In the genomic region with DNA sequence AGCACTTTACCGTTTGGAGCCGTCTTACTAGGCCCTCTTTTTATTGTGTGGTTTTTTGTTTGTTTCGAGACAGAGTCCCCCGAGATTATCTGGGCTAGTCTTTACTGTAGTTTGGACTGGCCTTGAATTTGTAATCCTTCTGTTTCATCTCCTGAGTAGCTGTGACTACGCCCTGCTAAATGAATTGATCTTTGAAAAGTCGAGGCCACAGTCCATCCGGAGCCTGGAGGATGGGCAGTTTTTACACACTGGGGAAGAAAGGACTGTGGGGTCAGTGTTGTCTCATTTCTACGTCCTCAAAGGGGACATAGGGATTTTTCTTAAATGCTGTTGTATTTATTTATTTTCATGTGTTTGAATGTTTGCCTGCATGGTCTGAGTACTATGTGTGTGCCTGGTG, we compare ENCODE assay signal across 28 mouse cellular contexts. TPM values are rescaled to one million over a fixed set of nuclear protein-coding genes. Genes with fewer than 3 reads are reported as not detected.
A peak's percentile ranks its signal among the peaks of the same experiment; 100 is the strongest.
DNase-seq lines count a peak whose midpoint lies in the region; ATAC-seq and TF ChIP-seq lines count a peak whose summit lies in the region.
"Had no signal": no experiment of that assay in that cellular context is flagged by ENCODE, and none has a peak within 500 bp of the region (broad histone marks: within the 10 kb centered on the region; RNA-seq: fewer than 3 reads in every experiment).

No protein-coding gene starts in this region.

- 50% methylated on average over 8 of the region's 8 CpGs for WGBS in intestine, postnatal 0 days
- 68% methylated on average over 8 of the region's 8 CpGs for WGBS in liver, embryonic 15.5 days (ENCODE audit: insufficient replicate concordance)

- H3K4me3 ChIP-seq in gastrocnemius, adult 2 months: no peak overlapping the region
- no peak overlapping the region for H3K4me3 ChIP-seq in intestine, postnatal 0 days (ENCODE audit: low read depth, low read length)
- H3K4me3 ChIP-seq in liver, embryonic 15.5 days (replicated peaks): no peak overlapping the region
- H3K4me3 ChIP-seq: forebrain, embryonic 12.5 days; hindbrain, embryonic 12.5 days; lung, embryonic 15.5 days; midbrain, embryonic 10.5 days had no signal

- H3K9me3 ChIP-seq in intestine, postnatal 0 days (ENCODE audit: control insufficient read depth): no peaks in the 10 kb centered on the region
- no peaks in the 10 kb centered on the region for H3K9me3 ChIP-seq in liver, embryonic 15.5 days (replicated peaks)
- H3K9me3 ChIP-seq: forebrain, embryonic 12.5 days; hindbrain, embryonic 12.5 days; lung, embryonic 15.5 days; midbrain, embryonic 10.5 days had no signal

- TF ChIP-seq CTCF in gastrocnemius, adult 2 months (IDR thresholded peaks at IDR 0.05): no peak
- TF ChIP-seq CTCF in intestine, postnatal 0 days (IDR thresholded peaks at IDR 0.05; ENCODE audit: low read depth): no peak

- H3K27ac ChIP-seq in gastrocnemius, adult 2 months: peak overlapping the region; percentile 57
- H3K27ac ChIP-seq in intestine, postnatal 0 days (ENCODE audit: low read depth, low read length): peak overlapping the region; percentile 78
- H3K27ac ChIP-seq in liver, embryonic 15.5 days (replicated peaks): peak overlapping the region; percentile 98
- H3K27ac ChIP-seq: forebrain, embryonic 12.5 days; hindbrain, embryonic 12.5 days; hindbrain, postnatal 0 days; kidney, postnatal 0 days; lung, embryonic 15.5 days; stomach, postnatal 0 days had no signal

- peaks cover 5% of the 10 kb centered on the region; the same call in 1 of the 2 replicates for H3K4me1 ChIP-seq in intestine, postnatal 0 days (replicated peaks; ENCODE audit: control insufficient read depth, insufficient read depth, low read length)
- peaks cover 91% of the 10 kb centered on the region for H3K4me1 ChIP-seq in liver, embryonic 15.5 days (replicated peaks)

- intact Hi-C loops in gastrocnemius, adult 2 months (cut with DNase I): loop anchor here (10.0 kb wide), 1 partner anchor 1007 kb away; the partner anchor contains the start of gene Cdca4

- H3K4me2 ChIP-seq in intestine, postnatal 0 days (replicated peaks; ENCODE audit: low read depth): peak overlapping the region; percentile 48
- peak overlapping the region; percentile 89 for H3K4me2 ChIP-seq in liver, embryonic 15.5 days
- H3K4me2 ChIP-seq: forebrain, embryonic 12.5 days; heart, embryonic 11.5 days; hindbrain, embryonic 12.5 days; lung, embryonic 15.5 days had no signal

- no peaks in the 10 kb centered on the region for H3K27me3 ChIP-seq in intestine, postnatal 0 days (replicated peaks; ENCODE audit: control insufficient read depth, insufficient read depth, low read length)
- H3K27me3 ChIP-seq in liver, embryonic 15.5 days: no peaks in the 10 kb centered on the region
- H3K27me3 ChIP-seq: forebrain, embryonic 12.5 days; hindbrain, embryonic 12.5 days; lung, embryonic 15.5 days had no signal

- peaks cover 6% of the 10 kb centered on the region for H3K36me3 ChIP-seq in intestine, postnatal 0 days (ENCODE audit: control insufficient read depth, insufficient read depth)
- H3K36me3 ChIP-seq in liver, embryonic 15.5 days (replicated peaks): peaks cover 31% of the 10 kb centered on the region
- H3K36me3 ChIP-seq: lung, embryonic 15.5 days had no signal

- no peak overlapping the region for H3K9ac ChIP-seq in intestine, postnatal 0 days (ENCODE audit: low read depth, low read length)
- H3K9ac ChIP-seq in liver, embryonic 15.5 days: no peak overlapping the region
- H3K9ac ChIP-seq: forebrain, embryonic 12.5 days; forebrain, postnatal 0 days; hindbrain, embryonic 12.5 days; lung, embryonic 15.5 days had no signal

- no peak for DNase-seq in gastrocnemius, adult 2 months
- no peak for DNase-seq in gastrocnemius, postnatal 4 days (ENCODE audit: low spot score in 2 of 2)
- no peak for DNase-seq in kidney, adult 8-10 months
- DNase-seq in thymus, adult 18-20 months: no peak
- DNase-seq in embryo, embryonic 11 days: no peak
- DNase-seq: adrenal gland, postnatal 25 days; cerebellum, adult 18-20 months; cerebellum, postnatal 10 days; forebrain, postnatal 0 days; gastrocnemius, postnatal 14 days; heart, adult 18-20 months; heart, postnatal 36 days; kidney, adult 11 months; kidney, postnatal 4 days; right cerebral cortex, postnatal 25 days; thymus, postnatal 4 days had no signal

- no peak for ATAC-seq in intestine, postnatal 0 days
- ATAC-seq in liver, embryonic 15.5 days (ENCODE audit: insufficient read depth): no peak
- ATAC-seq: CD4-positive, CD25-positive, alpha-beta regulatory T cell, adult 4 months; forebrain, postnatal 0 days; hindbrain, postnatal 0 days; midbrain, embryonic 16.5 days had no signal

RNA-seq across cellular contexts. Expression of gene Zfyve21, which starts 4.0 kb away (rescaled TPM):
- total RNA-seq in gastrocnemius, adult 2 months (2021): 10 to 100 TPM; 15.6 to 18.0 TPM
- total RNA-seq in gastrocnemius, postnatal 4 days (2021): 10 to 100 TPM; 35.8 TPM
- 104 and 107 TPM in 2 replicates for polyA plus RNA-seq in intestine, postnatal 0 days (2015; fragmentation: Nextera tagmentation; extraction: Ambion mirVana)
- polyA plus RNA-seq in liver, embryonic 15.5 days (2015; fragmentation: Nextera tagmentation; extraction: Ambion mirVana): 64.4 and 78.6 TPM in 2 replicates

RNA-seq across cellular contexts. Expression of gene Xrcc3, which starts 4.3 kb away (rescaled TPM):
- total RNA-seq in gastrocnemius, adult 2 months (2021): under 1 TPM in 1 of 2 experiments, not detected in 1; 0.47 TPM
- 1 to 10 TPM; 5.4 to 5.5 TPM for total RNA-seq in gastrocnemius, postnatal 4 days (2021)
- polyA plus RNA-seq in intestine, postnatal 0 days (2015; fragmentation: Nextera tagmentation; extraction: Ambion mirVana): 3.4 and 6.1 TPM in 2 replicates
- polyA plus RNA-seq in liver, embryonic 15.5 days (2015; fragmentation: Nextera tagmentation; extraction: Ambion mirVana): 5.1 and 5.7 TPM in 2 replicates

RNA-seq across cellular contexts. Expression of gene Klc1, which starts 59.3 kb away (rescaled TPM):
- 10 to 100 TPM; 61.5 to 75.9 TPM for total RNA-seq in gastrocnemius, adult 2 months (2021)
- total RNA-seq in gastrocnemius, postnatal 4 days (2021): 100 to 1,000 TPM; 117 to 120 TPM
- 42.9 and 45.7 TPM in 2 replicates for polyA plus RNA-seq in intestine, postnatal 0 days (2015; fragmentation: Nextera tagmentation; extraction: Ambion mirVana)
- polyA plus RNA-seq in liver, embryonic 15.5 days (2015; fragmentation: Nextera tagmentation; extraction: Ambion mirVana): 18.1 and 18.3 TPM in 2 replicates

Comparison
In these comparisons a context has a peak if more than half of its experiments do, and no peak if none do; other contexts are left out.
1. RNA of gene Xrcc3, which starts 4.3 kb away (total RNA-seq): 5.4 to 5.5 TPM in gastrocnemius, postnatal 4 days; 0.47 TPM in gastrocnemius, adult 2 months; every median in the first group is over 4 times any median in the second.
2. Peak in every context shown above with its lines, with median percentiles within 50 percentile points of each other: H3K27ac ChIP-seq.